Mouse (Mus musculus): ENCODE measurements around the gene Stard3. TPM values are rescaled to one million over a fixed set of nuclear protein-coding genes. Genes with fewer than 3 reads are reported as not detected.

The Stard3 gene
- polyA plus RNA-seq, 1 experiment from 2014 or later: 45.6 TPM

GRCm38 (mm10) chr11:98320806-98321676 is 37.1 kb upstream of the Stard3 start:
- Histone ChIP-seq H3K9ac (ENCODE audit: low read length) (no peak overlapping the region), H3K4me1 (ENCODE audit: control insufficient read depth, insufficient read depth, low read length) (no peaks in the 10 kb centered on the region), H3K27ac (ENCODE audit: low read depth, low read length) (no peak overlapping the region), H3K36me3 (ENCODE audit: control insufficient read depth, insufficient read depth, low read length) (no peaks in the 10 kb centered on the region), H3K4me2 (ENCODE audit: low read depth) (no peak overlapping the region), H3K9me3 (ENCODE audit: control insufficient read depth, low read length) (no peaks in the 10 kb centered on the region), H3K4me3 (ENCODE audit: low read depth, low read length) (no peak overlapping the region), H3K27me3 (ENCODE audit: control insufficient read depth, insufficient read depth, low read length) (peaks cover 100% of the 10 kb centered on the region)
- DNase-seq (ENCODE audit: low spot score) (peak; percentile 12), ATAC-seq (ENCODE audit: insufficient read depth, low FRiP score, low TSS enrichment) (no peak)
- under 1% methylated on average over 30 of the region's 30 CpGs for WGBS

- H3K4me1 ChIP-seq (ENCODE audit: control insufficient read depth, insufficient read depth, low read length): no peaks in the 10 kb centered on the region
- H3K4me2 ChIP-seq (ENCODE audit: low read depth): no peak overlapping the region
- ATAC-seq (ENCODE audit: insufficient read depth, low FRiP score, low TSS enrichment) (no peak), DNase-seq (ENCODE audit: low spot score) (no peak)
- no peak overlapping the region for H3K27ac ChIP-seq (ENCODE audit: low read depth, low read length)
- no peak overlapping the region for H3K4me3 ChIP-seq (ENCODE audit: low read depth, low read length)
- WGBS: 5% methylated on average over 5 of the region's 5 CpGs
- H3K9me3 ChIP-seq (ENCODE audit: control insufficient read depth, low read length): no peaks in the 10 kb centered on the region
- H3K27me3 ChIP-seq (ENCODE audit: control insufficient read depth, insufficient read depth, low read length): peaks cover 98% of the 10 kb centered on the region
- H3K9ac ChIP-seq (ENCODE audit: low read length): no peak overlapping the region
- H3K36me3 ChIP-seq (ENCODE audit: control insufficient read depth, insufficient read depth, low read length): no peaks in the 10 kb centered on the region
Observed at GRCm38 (mm10) chr11:98321677-98322003, 36.5 kb upstream of the Stard3 start.

- Histone ChIP-seq H3K36me3 (ENCODE audit: control insufficient read depth, insufficient read depth, low read length) (no peaks in the 10 kb centered on the region), H3K27ac (ENCODE audit: low read depth, low read length) (no peak overlapping the region), H3K27me3 (ENCODE audit: control insufficient read depth, insufficient read depth, low read length) (peaks cover 98% of the 10 kb centered on the region), H3K4me1 (ENCODE audit: control insufficient read depth, insufficient read depth, low read length) (no peaks in the 10 kb centered on the region), H3K9me3 (ENCODE audit: control insufficient read depth, low read length) (no peaks in the 10 kb centered on the region), H3K4me2 (ENCODE audit: low read depth) (no peak overlapping the region), H3K4me3 (ENCODE audit: low read depth, low read length) (no peak overlapping the region), H3K9ac (ENCODE audit: low read length) (no peak overlapping the region)
- DNase-seq (ENCODE audit: low spot score): peak; percentile 15
- no peak for ATAC-seq (ENCODE audit: insufficient read depth, low FRiP score, low TSS enrichment)
- WGBS: 0% methylated on average over 1 of the region's 1 CpGs
Observed at GRCm38 (mm10) chr11:98322159-98322558, 36.0 kb upstream of the Stard3 start.

GRCm38 (mm10) chr11:98323136-98323866 is 34.9 kb upstream of the Stard3 start:
- Histone ChIP-seq H3K27me3 (ENCODE audit: control insufficient read depth, insufficient read depth, low read length) (peaks cover 98% of the 10 kb centered on the region), H3K9ac (ENCODE audit: low read length) (no peak overlapping the region), H3K4me1 (ENCODE audit: control insufficient read depth, insufficient read depth, low read length) (peaks cover 7% of the 10 kb centered on the region), H3K4me3 (ENCODE audit: low read depth, low read length) (no peak overlapping the region), H3K27ac (ENCODE audit: low read depth, low read length) (no peak overlapping the region), H3K4me2 (ENCODE audit: low read depth) (no peak overlapping the region), H3K9me3 (ENCODE audit: control insufficient read depth, low read length) (no peaks in the 10 kb centered on the region), H3K36me3 (ENCODE audit: control insufficient read depth, insufficient read depth, low read length) (no peaks in the 10 kb centered on the region)
- ATAC-seq (ENCODE audit: insufficient read depth, low FRiP score, low TSS enrichment) (no peak), DNase-seq (ENCODE audit: low spot score) (peak; percentile 9)
- under 1% methylated on average over 9 of the region's 10 CpGs for WGBS

- ATAC-seq (ENCODE audit: insufficient read depth, low FRiP score, low TSS enrichment): no peak
- Histone ChIP-seq H3K9me3 (ENCODE audit: control insufficient read depth, low read length) (no peaks in the 10 kb centered on the region), H3K36me3 (ENCODE audit: control insufficient read depth, insufficient read depth, low read length) (no peaks in the 10 kb centered on the region), H3K27ac (ENCODE audit: low read depth, low read length) (no peak overlapping the region), H3K4me1 (ENCODE audit: control insufficient read depth, insufficient read depth, low read length) (peaks cover 9% of the 10 kb centered on the region), H3K4me2 (ENCODE audit: low read depth) (no peak overlapping the region), H3K27me3 (ENCODE audit: control insufficient read depth, insufficient read depth, low read length) (peaks cover 98% of the 10 kb centered on the region), H3K4me3 (ENCODE audit: low read depth, low read length) (no peak overlapping the region), H3K9ac (ENCODE audit: low read length) (no peak overlapping the region)
- peak; percentile 49 for DNase-seq (ENCODE audit: low spot score)
- WGBS: 1% methylated on average over 9 of the region's 9 CpGs
Observed at GRCm38 (mm10) chr11:98323933-98324332, 34.2 kb upstream of the Stard3 start.

GRCm38 (mm10) chr11:98325191-98325820 is 32.9 kb upstream of the Stard3 start:
- Histone ChIP-seq H3K36me3 (ENCODE audit: control insufficient read depth, insufficient read depth, low read length) (no peaks in the 10 kb centered on the region), H3K27me3 (ENCODE audit: control insufficient read depth, insufficient read depth, low read length) (peaks cover 98% of the 10 kb centered on the region), H3K4me1 (ENCODE audit: control insufficient read depth, insufficient read depth, low read length) (peaks cover 9% of the 10 kb centered on the region), H3K27ac (ENCODE audit: low read depth, low read length) (no peak overlapping the region), H3K9me3 (ENCODE audit: control insufficient read depth, low read length) (no peaks in the 10 kb centered on the region), H3K9ac (ENCODE audit: low read length) (no peak overlapping the region), H3K4me2 (ENCODE audit: low read depth) (no peak overlapping the region), H3K4me3 (ENCODE audit: low read depth, low read length) (no peak overlapping the region)
- 3% methylated on average over 14 of the region's 14 CpGs for WGBS
- DNase-seq (ENCODE audit: low spot score) (no peak), ATAC-seq (ENCODE audit: insufficient read depth, low FRiP score, low TSS enrichment) (no peak)

GRCm38 (mm10) chr11:98325821-98326218 is 32.3 kb upstream of the Stard3 start:
- H3K27me3 ChIP-seq (ENCODE audit: control insufficient read depth, insufficient read depth, low read length): peaks cover 98% of the 10 kb centered on the region
- no peak overlapping the region for H3K4me2 ChIP-seq (ENCODE audit: low read depth)
- no peaks in the 10 kb centered on the region for H3K9me3 ChIP-seq (ENCODE audit: control insufficient read depth, low read length)
- H3K4me1 ChIP-seq (ENCODE audit: control insufficient read depth, insufficient read depth, low read length): peaks cover 9% of the 10 kb centered on the region
- no peak overlapping the region for H3K9ac ChIP-seq (ENCODE audit: low read length)
- H3K27ac ChIP-seq (ENCODE audit: low read depth, low read length): no peak overlapping the region
- no peak for ATAC-seq (ENCODE audit: insufficient read depth, low FRiP score, low TSS enrichment)
- 1% methylated on average over 22 of the region's 22 CpGs for WGBS
- no peaks in the 10 kb centered on the region for H3K36me3 ChIP-seq (ENCODE audit: control insufficient read depth, insufficient read depth, low read length)
- H3K4me3 ChIP-seq (ENCODE audit: low read depth, low read length): no peak overlapping the region
- DNase-seq (ENCODE audit: low spot score): no peak

- Histone ChIP-seq H3K27me3 (ENCODE audit: control insufficient read depth, insufficient read depth, low read length) (peaks cover 97% of the 10 kb centered on the region), H3K9ac (ENCODE audit: low read length) (no peak overlapping the region), H3K36me3 (ENCODE audit: control insufficient read depth, insufficient read depth, low read length) (no peaks in the 10 kb centered on the region), H3K4me1 (ENCODE audit: control insufficient read depth, insufficient read depth, low read length) (peaks cover 9% of the 10 kb centered on the region), H3K4me2 (ENCODE audit: low read depth) (peak overlapping the region; percentile 8; the same call in 1 of the 2 replicates), H3K27ac (ENCODE audit: low read depth, low read length) (no peak overlapping the region), H3K4me3 (ENCODE audit: low read depth, low read length) (no peak overlapping the region; the same call in 1 of the 2 replicates), H3K9me3 (ENCODE audit: control insufficient read depth, low read length) (no peaks in the 10 kb centered on the region)
- ATAC-seq (ENCODE audit: insufficient read depth, low FRiP score, low TSS enrichment) (no peak), DNase-seq (ENCODE audit: low spot score) (no peak)
- under 1% methylated on average over 19 of the region's 19 CpGs for WGBS
Observed at GRCm38 (mm10) chr11:98326741-98327135, 31.4 kb upstream of the Stard3 start.

All from neural tube, embryonic 11.5 days (tissue).